Mouse (Mus musculus): Measurements from ENCODE around the gene Phactr3.

DNA sequence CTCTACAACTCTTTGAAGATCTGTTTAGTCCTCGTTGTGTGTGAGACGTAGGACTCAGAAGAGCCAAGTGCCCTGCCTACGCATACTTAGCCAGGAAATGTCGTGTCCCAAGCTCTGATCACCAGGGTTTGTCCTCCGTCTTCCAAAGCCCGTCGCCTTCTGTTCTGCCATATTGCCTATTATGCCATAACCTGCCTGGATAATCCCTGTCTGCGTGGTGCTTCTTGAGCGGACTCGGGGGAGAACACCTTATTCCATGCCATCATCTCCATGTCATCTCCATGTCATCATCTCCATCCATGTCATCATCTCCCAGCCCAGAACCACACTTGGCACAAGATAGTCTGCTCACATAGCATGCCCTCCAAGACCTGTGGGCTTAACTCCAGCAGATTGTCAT lies 207.3 kb downstream of the Phactr3 start:
- TF ChIP-seq E2F4 (IDR thresholded peaks at IDR 0.05; ENCODE audit: insufficient read depth) = no peak
- no peak for TF ChIP-seq USF1 (IDR thresholded peaks at IDR 0.05; ENCODE audit: low read depth)
- no peak for TF ChIP-seq POLR2A (IDR thresholded peaks at IDR 0.05; ENCODE audit: insufficient read length, low read depth)
- TF ChIP-seq CEBPB (IDR thresholded peaks at IDR 0.05; ENCODE audit: insufficient read depth, poor library complexity, severe bottlenecking) = no peak
- TF ChIP-seq POLR2AphosphoS2 (IDR thresholded peaks at IDR 0.05; ENCODE audit: insufficient read length, low read depth) = no peak
- TF ChIP-seq MAX (IDR thresholded peaks at IDR 0.05; ENCODE audit: low read depth) = no peak

Data from myocyte (in vitro differentiated cells).